Mouse (Mus musculus): ENCODE results near the gene Nup93. TPM values are rescaled to one million over a fixed set of nuclear protein-coding genes. Genes with fewer than 3 reads are reported as not detected.

Nup93 gene
- polyA plus RNA-seq (2012; rRNA removed) = 14.7 and 18.9 TPM in 2 replicates

GRCm38 (mm10) chr8:94214252-94215173 is at the start of gene Nup93:
TSS of gene Nup93 (plus strand) at chr8:94214564.

GRCm38 (mm10) chr8:94172075-94172808 is 42.1 kb upstream of the Nup93 start, which contains the start of gene Mt2:
TSS of gene Mt2 (plus strand) at chr8:94172664.

GRCm38 (mm10) chr8:94178857-94179712 is 35.3 kb upstream of the Nup93 start, which contains the start of gene Mt1:
TSS of gene Mt1 (plus strand) at chr8:94179082.

GRCm38 (mm10) chr8:94328932-94329728 is 114.8 kb downstream of the Nup93 start, which contains the start of gene Slc12a3:
TSS of gene Slc12a3 (plus strand) at chr8:94329201.

Other genes starting within 250 kb of the Nup93 start
- 124 and 173 TPM in 2 replicates for gene Amfr, start 201.7 kb upstream of the Nup93 start, polyA plus RNA-seq (2012; rRNA removed)
- 39.0 and 169 TPM in 2 replicates for gene Nudt21, start 177.5 kb upstream of the Nup93 start, polyA plus RNA-seq (2012; rRNA removed)
- gene Ogfod1, start 177.4 kb upstream of the Nup93 start, polyA plus RNA-seq (2012; rRNA removed) = 3.7 and 4.6 TPM in 2 replicates
- 23.7 and 29.6 TPM in 2 replicates for gene Bbs2, start 115.6 kb upstream of the Nup93 start, polyA plus RNA-seq (2012; rRNA removed)
- gene Mt4, start 77.4 kb upstream of the Nup93 start, polyA plus RNA-seq (2012; rRNA removed) = not detected in 2 replicates
- gene Mt3, start 62.0 kb upstream of the Nup93 start, polyA plus RNA-seq (2012; rRNA removed) = 40.6 and 43.0 TPM in 2 replicates
- gene Mt2, start 41.9 kb upstream of the Nup93 start, polyA plus RNA-seq (2012; rRNA removed) = 89.1 and 173 TPM in 2 replicates
- 1,509 and 2,181 TPM in 2 replicates for gene Mt1, start 35.5 kb upstream of the Nup93 start, polyA plus RNA-seq (2012; rRNA removed)
- gene Slc12a3, start 114.6 kb downstream of the Nup93 start, polyA plus RNA-seq (2012; rRNA removed) = 0.16 and 0.18 TPM in 2 replicates
- 304 and 326 TPM in 2 replicates for gene Herpud1, start 171.9 kb downstream of the Nup93 start, polyA plus RNA-seq (2012; rRNA removed)
- gene Nlrc5, start 219.8 kb downstream of the Nup93 start, polyA plus RNA-seq (2012; rRNA removed) = 5.2 and 5.4 TPM in 2 replicates